Mouse (Mus musculus) kidney, adult 11 months (tissue): ENCODE measurements around the gene Ralgapa2.

Experiments
- DNase-seq: peaks from one replicate; pipeline ENCODE4 v3.0.0; 2022

Gene Ralgapa2

GRCm38 (mm10) chr2:146293538-146293937 lies 218.6 kb downstream of the Ralgapa2 start:
- DNase-seq = no peak

GRCm38 (mm10) chr2:146290871-146291637 lies 221.1 kb downstream of the Ralgapa2 start:
- no peak for DNase-seq

GRCm38 (mm10) chr2:146290366-146290765 lies 221.8 kb downstream of the Ralgapa2 start:
- DNase-seq = no peak

GRCm38 (mm10) chr2:146289394-146289793 lies 222.8 kb downstream of the Ralgapa2 start:
- DNase-seq = no peak

- DNase-seq = no peak
Observed at GRCm38 (mm10) chr2:146288326-146288725, 223.8 kb downstream of the Ralgapa2 start.

- DNase-seq = no peak
Observed at GRCm38 (mm10) chr2:146287531-146287930, 224.6 kb downstream of the Ralgapa2 start.

- DNase-seq = no peak
Observed at GRCm38 (mm10) chr2:146281346-146281745, 230.8 kb downstream of the Ralgapa2 start.

- DNase-seq = no peak
Observed at GRCm38 (mm10) chr2:146280921-146281274, 231.2 kb downstream of the Ralgapa2 start.

GRCm38 (mm10) chr2:146280221-146280920 lies 231.8 kb downstream of the Ralgapa2 start:
- no peak for DNase-seq

GRCm38 (mm10) chr2:146279430-146280220 lies 232.5 kb downstream of the Ralgapa2 start:
- DNase-seq = no peak

GRCm38 (mm10) chr2:146278381-146278780 lies 233.8 kb downstream of the Ralgapa2 start:
- no peak for DNase-seq

GRCm38 (mm10) chr2:146266539-146266938 lies 245.6 kb downstream of the Ralgapa2 start:
- DNase-seq = no peak

- DNase-seq = no peak
Observed at GRCm38 (mm10) chr2:146265045-146265444, 247.1 kb downstream of the Ralgapa2 start.

- DNase-seq = no peak
Observed at GRCm38 (mm10) chr2:146262966-146263365, 249.2 kb downstream of the Ralgapa2 start.

- DNase-seq = no peak
Observed at GRCm38 (mm10) chr2:146262215-146262614, 249.9 kb downstream of the Ralgapa2 start.

- no peak for DNase-seq
Observed at GRCm38 (mm10) chr2:146261146-146261545, 251.0 kb downstream of the Ralgapa2 start.

GRCm38 (mm10) chr2:146259787-146260560 lies 252.2 kb downstream of the Ralgapa2 start:
- DNase-seq = no peak

- DNase-seq = no peak
Observed at GRCm38 (mm10) chr2:146258736-146259469, 253.2 kb downstream of the Ralgapa2 start.

- no peak for DNase-seq
Observed at GRCm38 (mm10) chr2:146257609-146258008, 254.5 kb downstream of the Ralgapa2 start.

GRCm38 (mm10) chr2:146257037-146257436 lies 255.1 kb downstream of the Ralgapa2 start:
- DNase-seq = no peak

GRCm38 (mm10) chr2:146256321-146256875 lies 255.7 kb downstream of the Ralgapa2 start:
- no peak for DNase-seq

GRCm38 (mm10) chr2:146255636-146256035 lies 256.5 kb downstream of the Ralgapa2 start:
- DNase-seq = no peak
